Mouse (Mus musculus) central nervous system, embryonic 18 days (tissue): ENCODE measurements around the gene Anapc15-ps. TPM values are rescaled to one million over a fixed set of nuclear protein-coding genes. Genes with fewer than 3 reads are reported as not detected.

ENCODE experiments used
- polyA plus RNA-seq: library from polyadenylated mRNA; depleted of rRNA; stranded (reverse); fragments of >200 nt; gene quantifications from 2 replicates; pipeline ENCODE4 v1.2.3, GENCODE M21; 2012; rRNA removed

Anapc15-ps gene
- polyA plus RNA-seq: not detected in 2 replicates

GRCm38 (mm10) chr10:95673351-95673750 lies at the start of gene Anapc15-ps:
Gene Anapc15-ps, minus strand, starts transcription at chr10:95673451.

Other genes starting within 250 kb of the Anapc15-ps start
- 170 TPM in 2 replicates for gene Mrpl42, start 171.5 kb downstream of the Anapc15-ps start, polyA plus RNA-seq
- gene Ube2n, start 158.3 kb downstream of the Anapc15-ps start, polyA plus RNA-seq: 221 and 240 TPM in 2 replicates
- gene Nudt4, start 109.3 kb downstream of the Anapc15-ps start, polyA plus RNA-seq: 74.9 and 75.5 TPM in 2 replicates
- gene Gm33543, start 169.5 kb upstream of the Anapc15-ps start, polyA plus RNA-seq: not detected in 2 replicates